Mouse (Mus musculus) c-Kit-negative CD71-positive TER-119-positive erythroid progenitor cells, embryonic 14.5 days (primary cell): Measurements from ENCODE around the gene Cdc42ep3.

Experiments used
- DNase-seq: peaks from one replicate; pipeline ENCODE4 v3.0.0-alpha.2; 2013; ENCODE audit warnings: low read depth, low spot score

Cdc42ep3 gene

DNA sequence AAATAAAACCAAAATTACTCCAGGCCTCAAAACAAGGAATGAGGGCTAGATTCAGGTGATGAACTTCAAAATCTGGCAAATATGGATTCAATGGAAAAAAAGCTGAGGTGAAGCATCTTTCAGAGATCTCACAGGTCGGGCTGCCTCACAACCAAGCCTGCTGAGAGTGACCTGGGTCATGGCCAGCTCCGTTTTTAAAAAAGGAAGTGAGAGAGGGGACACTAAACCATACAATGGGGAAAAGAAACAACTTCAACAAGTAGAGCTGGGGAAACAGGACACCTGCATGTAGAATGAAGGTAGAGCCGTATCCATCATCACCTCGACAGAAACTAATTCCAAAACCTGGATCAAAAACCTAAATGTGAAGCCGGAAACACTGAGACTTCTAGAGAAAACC is 63.2 kb downstream of the Cdc42ep3 start:
- DNase-seq = no peak

DNA sequence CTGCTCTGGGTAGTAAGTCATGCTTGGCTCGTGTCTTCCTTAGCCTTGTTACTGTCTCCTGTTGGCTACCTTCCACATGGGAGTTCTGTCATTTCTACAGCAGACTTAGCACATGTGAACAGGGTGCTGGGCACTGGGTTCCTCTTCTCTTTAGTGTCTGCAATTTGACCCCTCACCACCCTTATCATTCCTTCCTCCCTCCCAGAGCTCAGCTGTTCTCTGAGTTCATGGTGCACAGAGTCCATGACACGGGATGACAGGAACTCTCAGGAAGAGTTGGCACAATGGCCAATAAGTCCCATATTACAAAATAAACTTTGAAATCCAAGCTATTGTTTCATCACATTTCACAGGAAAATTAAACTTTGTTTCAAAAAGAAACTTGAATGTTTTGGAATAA is 64.2 kb downstream of the Cdc42ep3 start:
- no peak for DNase-seq

DNA sequence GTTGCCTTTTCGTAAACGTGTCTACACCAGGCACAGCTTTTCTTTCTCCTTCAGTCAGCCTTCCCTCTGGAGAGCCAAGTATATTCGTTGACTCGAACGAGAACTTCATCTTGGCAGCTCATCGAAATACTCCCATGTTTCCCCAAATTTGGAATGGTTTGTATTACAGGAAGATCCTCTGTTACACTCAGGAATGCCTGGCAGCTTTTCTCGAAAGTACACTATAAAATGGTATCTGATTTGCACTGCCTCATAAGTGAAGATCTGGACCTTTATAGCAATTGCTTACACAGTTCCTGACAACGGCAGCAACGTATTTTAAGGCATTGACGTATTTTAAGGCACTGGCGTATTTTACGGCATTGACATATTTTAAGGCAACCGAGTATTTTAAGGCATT is 67.6 kb downstream of the Cdc42ep3 start:
- DNase-seq = no peak

DNA sequence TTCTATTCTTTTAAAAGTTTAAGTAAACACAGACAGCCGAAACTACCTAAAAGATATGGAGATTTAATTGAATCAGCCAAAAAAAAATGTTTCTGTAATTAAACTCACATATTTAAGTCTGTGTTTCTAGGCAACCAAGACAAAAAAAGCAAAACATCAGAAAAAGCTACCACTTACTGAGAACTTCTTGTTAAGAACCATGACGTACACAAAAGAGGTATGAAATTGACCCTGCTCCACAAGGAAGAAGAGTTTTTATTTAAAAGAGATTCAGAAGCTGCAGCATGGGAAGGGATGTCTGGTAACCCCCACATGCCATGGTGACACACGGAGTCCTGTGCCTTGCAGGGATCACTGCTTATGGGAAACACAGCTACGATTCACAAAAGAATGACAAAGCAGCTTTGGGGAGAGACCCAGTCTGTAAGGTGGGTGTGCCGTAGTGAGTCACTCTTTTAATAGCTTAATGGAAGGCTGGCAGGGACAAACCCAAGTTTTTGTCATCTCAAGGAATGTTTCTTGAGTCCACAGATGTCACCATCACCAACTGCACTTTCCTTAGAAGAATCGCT is 69.8 kb downstream of the Cdc42ep3 start:
- no peak for DNase-seq
